Mouse (Mus musculus): ENCODE data around the gene Sgf29.

- TF ChIP-seq POLR2A (IDR thresholded peaks at IDR 0.05; ENCODE audit: borderline replicate concordance, insufficient read depth, low read length) (no peak), CTCF (IDR thresholded peaks at IDR 0.05; ENCODE audit: borderline replicate concordance, insufficient read depth, low read depth, low read length) (no peak)
Observed at GRCm38 (mm10) chr7:126708175-126708952, 59.3 kb downstream of the Sgf29 start.
